In the genomic region with DNA sequence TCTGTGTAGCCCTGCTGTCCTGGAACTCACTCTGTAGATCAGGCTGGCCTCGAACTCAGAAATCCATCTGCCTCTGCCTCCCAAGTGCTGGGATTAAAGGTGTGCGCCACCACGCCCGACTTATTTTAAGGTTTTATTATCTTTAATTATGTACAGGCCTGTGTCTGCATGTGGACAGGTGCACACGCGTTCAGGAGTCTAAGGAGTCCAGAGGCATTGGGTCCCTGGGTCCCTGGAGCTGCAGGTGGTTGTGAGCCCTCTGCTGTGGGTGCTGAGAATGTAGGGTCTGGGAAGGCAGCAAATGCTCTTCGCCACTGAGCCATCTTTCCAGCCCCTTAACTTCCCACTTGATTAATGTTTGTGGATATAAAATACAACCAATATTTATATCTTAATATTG, we compare ENCODE assay signal across 26 mouse cellular contexts.
"Had no signal": no experiment of that assay in that cellular context is flagged by ENCODE, and none has a peak within 500 bp of the region (broad histone marks: within the 10 kb centered on the region; RNA-seq: fewer than 3 reads in every experiment).

No protein-coding gene starts in this region.

- H3K4me1 ChIP-seq: limb, embryonic 10.5 days; limb, embryonic 12.5 days; limb, embryonic 13.5 days; limb, embryonic 15.5 days; liver, embryonic 12.5 days; liver, embryonic 13.5 days; liver, embryonic 15.5 days; lung, embryonic 15.5 days; midbrain, embryonic 12.5 days; midbrain, embryonic 13.5 days; midbrain, embryonic 15.5 days had no signal

- H3K27me3 ChIP-seq: limb, embryonic 12.5 days; limb, embryonic 13.5 days; limb, embryonic 15.5 days; liver, embryonic 12.5 days; liver, embryonic 13.5 days; liver, embryonic 15.5 days; lung, embryonic 15.5 days; megakaryocyte, embryonic 14.5 days; midbrain, embryonic 12.5 days; midbrain, embryonic 13.5 days; midbrain, embryonic 15.5 days had no signal

- H3K9me3 ChIP-seq: limb, embryonic 10.5 days; limb, embryonic 12.5 days; limb, embryonic 13.5 days; limb, embryonic 15.5 days; liver, embryonic 12.5 days; liver, embryonic 13.5 days; liver, embryonic 15.5 days; lung, embryonic 15.5 days; megakaryocyte, embryonic 14.5 days; midbrain, embryonic 10.5 days; midbrain, embryonic 12.5 days; midbrain, embryonic 13.5 days; midbrain, embryonic 15.5 days had no signal

- DNase-seq: left cerebral cortex, postnatal 4 days; liver; liver, embryonic 13.5 days; liver, postnatal 0 days; lung, adult 18-20 months; lung, adult 2 months; lung, embryonic 14.5 days; lung, postnatal 10 days; lung, postnatal 14 days; midbrain, embryonic 14.5 days had no signal

- H3K27ac ChIP-seq: limb, embryonic 10.5 days; limb, embryonic 12.5 days; limb, embryonic 13.5 days; limb, embryonic 15.5 days; liver, embryonic 12.5 days; liver, embryonic 13.5 days; liver, embryonic 14.5 days; liver, embryonic 15.5 days; lung, embryonic 15.5 days; midbrain, embryonic 10.5 days; midbrain, embryonic 12.5 days; midbrain, embryonic 13.5 days; midbrain, embryonic 15.5 days had no signal

- H3K36me3 ChIP-seq: limb, embryonic 10.5 days; limb, embryonic 12.5 days; limb, embryonic 13.5 days; limb, embryonic 15.5 days; liver, embryonic 12.5 days; liver, embryonic 13.5 days; liver, embryonic 15.5 days; lung, embryonic 15.5 days; midbrain, embryonic 10.5 days; midbrain, embryonic 12.5 days; midbrain, embryonic 13.5 days; midbrain, embryonic 15.5 days had no signal

- H3K4me3 ChIP-seq: limb, embryonic 10.5 days; limb, embryonic 12.5 days; limb, embryonic 13.5 days; limb, embryonic 15.5 days; liver, embryonic 12.5 days; liver, embryonic 13.5 days; liver, embryonic 15.5 days; lung, embryonic 15.5 days; megakaryocyte, embryonic 14.5 days; midbrain, embryonic 10.5 days; midbrain, embryonic 12.5 days; midbrain, embryonic 13.5 days; midbrain, embryonic 15.5 days; myocyte had no signal

- H3K9ac ChIP-seq: limb, embryonic 12.5 days; limb, embryonic 13.5 days; limb, embryonic 15.5 days; liver, embryonic 12.5 days; liver, embryonic 13.5 days; liver, embryonic 14.5 days; liver, embryonic 15.5 days; liver, postnatal 0 days; lung, embryonic 14.5 days; lung, embryonic 15.5 days; midbrain, embryonic 12.5 days; midbrain, embryonic 13.5 days; midbrain, embryonic 15.5 days had no signal

- H3K4me2 ChIP-seq: limb, embryonic 12.5 days; limb, embryonic 13.5 days; limb, embryonic 15.5 days; liver, embryonic 11.5 days; liver, embryonic 12.5 days; liver, embryonic 13.5 days; liver, embryonic 15.5 days; lung, embryonic 14.5 days; lung, embryonic 15.5 days; midbrain, embryonic 11.5 days; midbrain, embryonic 12.5 days; midbrain, embryonic 13.5 days; midbrain, embryonic 15.5 days had no signal
